Mouse (Mus musculus): ENCODE results near the gene Olfr444.

The Olfr444 gene

GRCm38 (mm10) chr6:42948767-42949166, at the start of gene Olfr444:
Olfr444 (plus strand) TSS chr6:42949067.
- DNase-seq, result no peak

- no peak for DNase-seq
Observed at GRCm38 (mm10) chr6:42900345-42900744, 48.5 kb upstream of the Olfr444 start.

- DNase-seq, result no peak
Observed at GRCm38 (mm10) chr6:42908578-42908977, 40.3 kb upstream of the Olfr444 start, which contains the start of gene Olfr447. Olfr447 (plus strand) TSS chr6:42908878.

- DNase-seq, result no peak
Observed at GRCm38 (mm10) chr6:42921077-42921476, 27.8 kb upstream of the Olfr444 start, which contains the start of gene Olfr446. Olfr446 (plus strand) TSS chr6:42921377.

GRCm38 (mm10) chr6:42980377-42980776, 31.5 kb downstream of the Olfr444 start:
- no peak for DNase-seq

Data from lung, postnatal 10 days (tissue).